Mouse (Mus musculus) heart, embryonic 12.5 days (tissue): ENCODE results near the gene Coq5. TPM values are rescaled to one million over a fixed set of nuclear protein-coding genes. Genes with fewer than 3 reads are reported as not detected.

Experiments
- ATAC-seq: fragments of 200-750 bp; cut with Nextera tagmentation; 2 replicates; pipeline ENCODE4 v1.8.0; 2017; ENCODE audit warnings: moderate TSS enrichment, moderate library complexity; ENCODE audit not compliant: insufficient number of reproducible peaks, low FRiP score
- H3K27ac ChIP-seq: fragments of 300-500 bp; sonication (generic); 2 replicates; pipeline ENCODE4 v1.5.1; 2016; ENCODE audit warnings: mild to moderate bottlenecking, moderate library complexity; ENCODE audit not compliant: poor library complexity, severe bottlenecking
- H3K27me3 ChIP-seq: fragments of 300-500 bp; sonication (generic); replicated peaks from 2 replicates; pipeline ENCODE4 v1.6.1; 2016; ENCODE audit warnings: mild to moderate bottlenecking, moderate library complexity
- H3K36me3 ChIP-seq: fragments of 300-500 bp; sonication (generic); 2 replicates; pipeline ENCODE4 v1.6.1; 2016; ENCODE audit warnings: mild to moderate bottlenecking, moderate library complexity
- H3K4me1 ChIP-seq: fragments of 300-500 bp; sonication (generic); replicated peaks from 2 replicates; pipeline ENCODE4 v1.6.1; 2016; ENCODE audit warnings: mild to moderate bottlenecking
- H3K4me2 ChIP-seq: fragments of 300-500 bp; sonication (generic); 2 replicates; pipeline ENCODE4 v1.6.1; 2016; ENCODE audit warnings: mild to moderate bottlenecking, moderate library complexity
- H3K4me3 ChIP-seq: fragments of 300-500 bp; sonication (generic); 2 replicates; pipeline ENCODE4 v1.5.1; 2016; ENCODE audit warnings: mild to moderate bottlenecking
- H3K9ac ChIP-seq: fragments of 300-500 bp; sonication (generic); 2 replicates; pipeline ENCODE4 v1.6.1; 2016; ENCODE audit warnings: mild to moderate bottlenecking, moderate library complexity
- H3K9me3 ChIP-seq: fragments of 300-500 bp; sonication (generic); replicated peaks from 2 replicates; pipeline ENCODE4 v1.6.1; 2016; ENCODE audit warnings: mild to moderate bottlenecking, moderate library complexity
- WGBS: fragments of 180-500 bp; shearing (Covaris S2); methylation state at CpG from one replicate; pipeline ENCODE4 v1.1.7; 2016; 5-methylcytosine and 5-hydroxymethylcytosine counted together
- polyA plus RNA-seq: library from polyadenylated mRNA; unstranded; fragments of >200 nt; fragmentation: Nextera tagmentation; extraction: Ambion mirVana; gene quantifications from 2 replicates; pipeline ENCODE4 v1.2.1, GENCODE M21; 2016

Gene Coq5
- 76.0 and 79.9 TPM in 2 replicates for polyA plus RNA-seq

GRCm38 (mm10) chr5:115279226-115280049, at the start of gene Coq5:
Gene Coq5, plus strand, starts transcription at chr5:115279666.
- peak; percentile 79 for ATAC-seq
- H3K4me1 ChIP-seq = peaks cover 14% of the 10 kb centered on the region
- H3K9me3 ChIP-seq = 0 out of 2 replicates have a peak, but pooled peaks cover 3% of the 10 kb centered on the region
- no peaks in the 10 kb centered on the region for H3K27me3 ChIP-seq
- 3% methylated on average over 45 of the region's 45 CpGs for WGBS
- H3K36me3 ChIP-seq = peaks cover 22% of the 10 kb centered on the region
- peak within 1 kb of the TSS; percentile 72 for H3K4me3 ChIP-seq
- H3K27ac ChIP-seq = 0 out of 2 replicates have a peak within 1 kb of the TSS, but pooled peaks have one; percentile 50
- H3K4me2 ChIP-seq = peak within 1 kb of the TSS; percentile 91
- H3K9ac ChIP-seq = peak within 1 kb of the TSS; percentile 86

DNA sequence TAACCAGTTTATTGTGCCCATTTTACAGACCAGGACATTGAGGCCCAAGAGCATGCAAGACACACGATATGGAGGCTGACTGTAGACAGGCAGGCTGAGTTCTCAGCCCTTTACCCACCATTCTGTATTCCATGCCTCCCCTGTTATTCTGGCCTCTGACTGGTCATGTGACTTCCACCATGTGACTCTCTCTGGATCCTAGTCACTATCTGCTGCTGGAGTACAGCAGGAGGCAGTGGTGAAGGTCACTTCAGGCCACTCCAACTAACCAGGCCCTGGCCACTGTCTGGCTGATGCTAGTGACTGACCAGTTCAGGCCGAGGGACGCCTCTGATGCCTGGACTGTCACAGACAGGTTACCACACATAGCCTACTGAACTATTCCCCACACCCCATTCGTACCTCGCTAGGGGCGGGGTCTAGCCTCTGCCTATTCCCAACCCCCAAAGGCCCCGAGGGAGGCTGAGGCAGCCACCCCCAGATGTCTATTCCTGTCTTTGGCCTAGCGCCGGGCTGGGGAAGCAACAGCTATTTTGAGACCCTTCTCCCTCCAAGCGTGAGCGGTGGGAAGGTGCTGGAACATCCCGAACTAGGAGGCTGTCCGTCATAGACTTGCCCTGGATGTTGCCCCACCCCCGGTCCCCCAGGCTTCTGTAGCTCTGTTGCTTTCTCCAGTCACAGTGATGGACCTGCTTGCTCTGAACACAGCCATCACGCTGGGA, 48.5 kb upstream of the Coq5 start:
- Histone ChIP-seq H3K27ac (no peak overlapping the region), H3K27me3 (no peaks in the 10 kb centered on the region; the same call in 1 of the 2 replicates), H3K4me1 (peaks cover 10% of the 10 kb centered on the region), H3K4me3 (no peak overlapping the region), H3K9ac (no peak overlapping the region), H3K36me3 (no peaks in the 10 kb centered on the region), H3K4me2 (peak overlapping the region; percentile 13; the same call in 1 of the 2 replicates), H3K9me3 (no peaks in the 10 kb centered on the region)
- ATAC-seq = no peak
- 41% methylated on average over 15 of the region's 15 CpGs for WGBS

- ATAC-seq = no peak
- no peak overlapping the region for H3K27ac ChIP-seq
- WGBS = 48% methylated on average over 16 of the region's 16 CpGs
- H3K9me3 ChIP-seq = no peaks in the 10 kb centered on the region
- H3K4me2 ChIP-seq = peak overlapping the region; percentile 13; the same call in 1 of the 2 replicates
- H3K4me1 ChIP-seq = peaks cover 10% of the 10 kb centered on the region
- H3K27me3 ChIP-seq = no peaks in the 10 kb centered on the region; the same call in 1 of the 2 replicates
- no peak overlapping the region for H3K4me3 ChIP-seq
- no peak overlapping the region for H3K9ac ChIP-seq
- H3K36me3 ChIP-seq = no peaks in the 10 kb centered on the region
Observed at GRCm38 (mm10) chr5:115231552-115232120, 47.8 kb upstream of the Coq5 start.

- Histone ChIP-seq H3K4me1 (peaks cover 11% of the 10 kb centered on the region), H3K27ac (no peak overlapping the region), H3K27me3 (no peaks in the 10 kb centered on the region; the same call in 1 of the 2 replicates), H3K4me2 (no peak overlapping the region), H3K36me3 (no peaks in the 10 kb centered on the region), H3K9ac (no peak overlapping the region), H3K4me3 (no peak overlapping the region), H3K9me3 (no peaks in the 10 kb centered on the region)
- 65% methylated on average over 6 of the region's 6 CpGs for WGBS
- ATAC-seq = no peak
Observed at GRCm38 (mm10) chr5:115232516-115232915, 47.0 kb upstream of the Coq5 start.

DNA sequence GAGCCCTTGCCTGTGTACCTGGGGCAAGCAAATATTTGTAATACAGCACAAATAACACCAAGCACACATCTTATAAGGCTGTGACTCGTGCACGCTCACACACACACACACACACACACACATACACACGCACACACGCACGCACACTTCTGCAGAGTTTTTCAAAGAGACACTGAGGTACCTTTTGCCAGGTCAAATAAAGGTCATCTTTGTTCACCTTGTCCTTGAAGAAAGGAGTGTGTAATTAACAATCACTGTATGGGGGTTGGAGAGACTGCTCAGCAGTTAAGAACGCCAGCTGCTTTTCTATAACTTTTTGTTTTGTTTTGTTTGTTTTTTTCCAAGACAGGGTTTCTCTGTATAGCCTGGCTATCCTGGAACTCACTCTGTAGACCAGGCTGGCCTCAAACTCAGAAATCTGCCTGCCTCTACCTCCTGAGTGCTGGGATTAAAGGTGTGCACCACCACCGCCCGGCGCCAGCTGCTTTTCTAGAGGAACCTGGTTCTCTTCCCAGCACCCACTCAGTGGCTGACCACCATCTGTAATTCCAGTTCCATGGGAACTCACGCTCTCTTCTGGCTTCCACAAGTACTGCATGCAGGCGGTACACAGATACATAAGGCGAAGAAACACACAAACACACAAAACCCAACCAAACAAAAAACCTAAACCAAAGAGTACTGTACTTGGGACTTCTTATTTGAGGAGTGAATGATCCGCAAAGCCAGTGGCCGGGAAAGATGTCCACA, 46.3 kb upstream of the Coq5 start:
- no peak overlapping the region for H3K9ac ChIP-seq
- peaks cover 12% of the 10 kb centered on the region for H3K4me1 ChIP-seq
- no peaks in the 10 kb centered on the region for H3K9me3 ChIP-seq
- no peaks in the 10 kb centered on the region for H3K36me3 ChIP-seq
- H3K4me3 ChIP-seq = no peak overlapping the region
- WGBS = 90% methylated on average over 14 of the region's 14 CpGs
- H3K27me3 ChIP-seq = no peaks in the 10 kb centered on the region; the same call in 1 of the 2 replicates
- H3K4me2 ChIP-seq = no peak overlapping the region
- ATAC-seq = no peak
- H3K27ac ChIP-seq = no peak overlapping the region

- H3K36me3 ChIP-seq = no peaks in the 10 kb centered on the region
- H3K9me3 ChIP-seq = no peaks in the 10 kb centered on the region
- H3K9ac ChIP-seq = no peak overlapping the region
- 55% methylated on average over 6 of the region's 6 CpGs for WGBS
- no peaks in the 10 kb centered on the region; the same call in 1 of the 2 replicates for H3K27me3 ChIP-seq
- no peak overlapping the region for H3K4me2 ChIP-seq
- H3K27ac ChIP-seq = no peak overlapping the region
- H3K4me3 ChIP-seq = no peak overlapping the region
- no peak for ATAC-seq
- peaks cover 19% of the 10 kb centered on the region for H3K4me1 ChIP-seq
Observed at GRCm38 (mm10) chr5:115234519-115234918, 44.9 kb upstream of the Coq5 start.

DNA sequence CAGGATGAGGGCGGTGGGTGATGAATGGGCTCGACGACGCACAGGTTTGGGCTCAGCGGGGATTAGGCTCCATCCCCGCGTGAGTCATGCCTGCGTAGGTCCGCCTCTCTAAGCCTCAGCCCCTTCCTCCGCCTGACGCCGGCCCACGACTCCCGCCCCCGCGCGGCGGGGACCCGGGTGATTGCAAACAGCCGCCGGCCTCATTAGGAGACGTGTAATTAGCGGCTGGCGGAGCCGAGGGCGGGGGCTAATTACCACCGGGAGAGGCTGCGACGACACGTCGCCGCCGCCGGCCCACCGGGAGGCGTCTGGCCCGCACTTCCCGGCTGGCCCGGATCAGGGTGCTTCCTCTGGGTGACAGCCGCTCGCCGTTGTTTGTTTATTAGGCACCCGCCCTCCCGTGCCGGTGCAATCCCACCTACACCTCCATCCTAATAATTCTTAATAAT, 44.1 kb upstream of the Coq5 start:
- H3K27me3 ChIP-seq = no peaks in the 10 kb centered on the region; the same call in 1 of the 2 replicates
- peak overlapping the region; percentile 68 for H3K4me3 ChIP-seq
- peaks cover 8% of the 10 kb centered on the region for H3K36me3 ChIP-seq
- no peak overlapping the region for H3K27ac ChIP-seq
- H3K4me1 ChIP-seq = peaks cover 19% of the 10 kb centered on the region
- H3K4me2 ChIP-seq = peak overlapping the region; percentile 86
- peak overlapping the region; percentile 78 for H3K9ac ChIP-seq
- ATAC-seq = peak; percentile 59
- no peaks in the 10 kb centered on the region for H3K9me3 ChIP-seq
- under 1% methylated on average over 43 of the region's 45 CpGs for WGBS

- WGBS = 2% methylated on average over 21 of the region's 21 CpGs
- H3K36me3 ChIP-seq = peaks cover 13% of the 10 kb centered on the region
- H3K4me2 ChIP-seq = peak within 1 kb of the TSS; percentile 86
- H3K27me3 ChIP-seq = no peaks in the 10 kb centered on the region; the same call in 1 of the 2 replicates
- H3K9ac ChIP-seq = peak within 1 kb of the TSS; percentile 78
- H3K4me3 ChIP-seq = peak within 1 kb of the TSS; percentile 68
- H3K27ac ChIP-seq = no peak within 1 kb of the TSS
- peaks cover 18% of the 10 kb centered on the region for H3K4me1 ChIP-seq
- peak; percentile 51 for ATAC-seq
- H3K9me3 ChIP-seq = no peaks in the 10 kb centered on the region
Observed at GRCm38 (mm10) chr5:115235786-115236263, 43.6 kb upstream of the Coq5 start, which contains the start of gene Pop5. Gene Pop5, plus strand, starts transcription at chr5:115235836.

- peaks cover 9% of the 10 kb centered on the region for H3K4me1 ChIP-seq
- H3K4me2 ChIP-seq = peak overlapping the region; percentile 93
- peak; percentile 85 for ATAC-seq
- H3K4me3 ChIP-seq = peak overlapping the region; percentile 93
- H3K27ac ChIP-seq = peak overlapping the region; percentile 70
- peaks cover 35% of the 10 kb centered on the region for H3K36me3 ChIP-seq
- H3K27me3 ChIP-seq = no peaks in the 10 kb centered on the region; the same call in 1 of the 2 replicates
- under 1% methylated on average over 88 of the region's 88 CpGs for WGBS
- peak overlapping the region; percentile 86 for H3K9ac ChIP-seq
- H3K9me3 ChIP-seq = no peaks in the 10 kb centered on the region
Observed at GRCm38 (mm10) chr5:115237803-115238728, 41.4 kb upstream of the Coq5 start.
